12 mouse cellular contexts compared by ENCODE assay signal in the genomic region with DNA sequence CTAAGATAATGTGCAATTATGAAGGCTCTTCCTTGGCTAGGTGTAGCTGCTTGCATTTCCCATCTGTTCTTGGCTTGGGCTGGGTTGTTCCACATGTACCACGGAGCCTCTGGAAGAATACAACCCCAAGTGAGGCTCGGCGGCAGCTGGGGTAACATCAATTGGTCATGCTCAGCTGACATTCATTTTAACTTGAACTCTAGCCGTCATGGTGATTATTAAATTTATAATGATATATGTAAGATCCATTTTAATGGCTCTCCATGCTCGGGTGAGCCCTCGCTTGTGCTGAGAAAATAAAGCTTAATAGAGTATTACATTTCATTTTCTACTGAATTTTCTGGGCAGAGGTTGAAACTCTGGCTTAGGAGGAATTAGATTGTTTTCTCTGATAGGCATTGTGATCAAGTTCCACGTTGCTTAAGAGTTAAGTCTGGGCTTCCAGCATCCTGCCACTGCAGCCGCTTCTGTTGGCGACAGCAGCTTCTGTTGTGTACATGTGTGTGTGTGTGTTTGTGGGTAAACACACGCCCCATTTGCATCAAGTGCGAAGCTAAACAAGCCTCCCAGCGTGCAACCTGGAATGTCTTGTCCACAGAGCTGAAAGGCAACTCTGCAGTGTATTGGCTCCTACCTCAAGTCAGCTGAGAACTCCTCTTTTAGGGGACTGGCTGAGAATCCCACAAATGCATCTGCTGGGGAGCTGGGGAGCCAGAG. TPM values are rescaled to one million over a fixed set of nuclear protein-coding genes. Genes with fewer than 3 reads are reported as not detected.
DNase-seq lines count a peak whose midpoint lies in the region; ATAC-seq and TF ChIP-seq lines count a peak whose summit lies in the region.
"Had no signal": no experiment of that assay in that cellular context is flagged by ENCODE, and none has a peak within 500 bp of the region (broad histone marks: within the 10 kb centered on the region; RNA-seq: fewer than 3 reads in every experiment).

No protein-coding gene starts in this region.

- DNase-seq in embryonic facial prominence, embryonic 10.5 days (ENCODE audit: low spot score), result peak; percentile 50
- DNase-seq in limb, embryonic 14.5 days (ENCODE audit: low spot score), result peak; percentile 55
- no peak for DNase-seq in frontal cortex, adult 2 months (ENCODE audit: extremely low spot score in 1 of 2, low spot score in 1 of 2)
- no peak for DNase-seq in kidney, postnatal 14 days
- DNase-seq: adrenal gland, postnatal 10 days; cerebellum, adult 11-12 months; lung, postnatal 36 days had no signal

- peaks cover 69% of the 10 kb centered on the region for H3K27me3 ChIP-seq in embryonic facial prominence, embryonic 10.5 days (replicated peaks; ENCODE audit: low read depth, poor library complexity, severe bottlenecking)
- H3K27me3 ChIP-seq in embryonic facial prominence, embryonic 15.5 days, result peaks cover 77% of the 10 kb centered on the region
- peaks cover 29% of the 10 kb centered on the region for H3K27me3 ChIP-seq in limb, embryonic 14.5 days (ENCODE audit: control insufficient read depth, insufficient read depth, low read length)
- no peaks in the 10 kb centered on the region for H3K27me3 ChIP-seq in neural tube, embryonic 12.5 days (replicated peaks)

- H3K27ac ChIP-seq in embryonic facial prominence, embryonic 10.5 days (replicated peaks), result no peak overlapping the region
- no peak overlapping the region for H3K27ac ChIP-seq in embryonic facial prominence, embryonic 15.5 days (replicated peaks)
- H3K27ac ChIP-seq in limb, embryonic 14.5 days (replicated peaks; ENCODE audit: low read depth, low read length), result no peak overlapping the region
- H3K27ac ChIP-seq in neural tube, embryonic 12.5 days, result peak overlapping the region; percentile 44
- H3K27ac ChIP-seq: heart, embryonic 15.5 days; liver, embryonic 15.5 days had no signal

- peak; percentile 71; the same call in 1 of the 2 replicates for ATAC-seq in embryonic facial prominence, embryonic 15.5 days (ENCODE audit: insufficient number of reproducible peaks, low FRiP score, low TSS enrichment, low read depth)
- peak; percentile 76 for ATAC-seq in limb, embryonic 14.5 days (ENCODE audit: low FRiP score, low read depth)
- ATAC-seq in neural tube, embryonic 12.5 days (ENCODE audit: low FRiP score, low read depth), result peak; percentile 62
- no peak for ATAC-seq in frontal cortex, adult (ENCODE audit: low TSS enrichment)

- H3K9me3 ChIP-seq in embryonic facial prominence, embryonic 10.5 days, result no peaks in the 10 kb centered on the region
- H3K9me3 ChIP-seq in embryonic facial prominence, embryonic 15.5 days (replicated peaks), result no peaks in the 10 kb centered on the region
- H3K9me3 ChIP-seq in limb, embryonic 14.5 days (ENCODE audit: control insufficient read depth, low read length), result no peaks in the 10 kb centered on the region
- H3K9me3 ChIP-seq in neural tube, embryonic 12.5 days, result no peaks in the 10 kb centered on the region
- H3K9me3 ChIP-seq: heart, embryonic 15.5 days; liver, embryonic 15.5 days had no signal

- 0 out of 2 replicates have a peak overlapping the region, but pooled peaks have one; percentile 6 for H3K4me2 ChIP-seq in embryonic facial prominence, embryonic 15.5 days (replicated peaks)
- H3K4me2 ChIP-seq in limb, embryonic 14.5 days (replicated peaks; ENCODE audit: low read depth, low read length, severe bottlenecking), result no peak overlapping the region
- peak overlapping the region; percentile 51 for H3K4me2 ChIP-seq in neural tube, embryonic 12.5 days (replicated peaks)
- H3K4me2 ChIP-seq: heart, embryonic 15.5 days; liver, embryonic 15.5 days had no signal

- H3K4me1 ChIP-seq in embryonic facial prominence, embryonic 10.5 days, result peaks cover 31% of the 10 kb centered on the region
- H3K4me1 ChIP-seq in embryonic facial prominence, embryonic 15.5 days, result peaks cover 14% of the 10 kb centered on the region
- 0 out of 2 replicates have a peak, but pooled peaks cover 3% of the 10 kb centered on the region for H3K4me1 ChIP-seq in limb, embryonic 14.5 days (ENCODE audit: control insufficient read depth, insufficient read depth, low read length)
- H3K4me1 ChIP-seq in neural tube, embryonic 12.5 days, result peaks cover 79% of the 10 kb centered on the region
- H3K4me1 ChIP-seq: liver, embryonic 15.5 days had no signal

- H3K4me3 ChIP-seq in embryonic facial prominence, embryonic 10.5 days, result no peak overlapping the region; the same call in 1 of the 2 replicates
- no peak overlapping the region for H3K4me3 ChIP-seq in embryonic facial prominence, embryonic 15.5 days (replicated peaks)
- H3K4me3 ChIP-seq in limb, embryonic 14.5 days (replicated peaks; ENCODE audit: low read length), result no peak overlapping the region
- peak overlapping the region; percentile 18; the same call in 1 of the 2 replicates for H3K4me3 ChIP-seq in neural tube, embryonic 12.5 days
- H3K4me3 ChIP-seq: heart, embryonic 15.5 days; liver, embryonic 15.5 days had no signal

- H3K9ac ChIP-seq in embryonic facial prominence, embryonic 15.5 days, result no peak overlapping the region
- no peak overlapping the region for H3K9ac ChIP-seq in limb, embryonic 14.5 days (ENCODE audit: low read depth, low read length, severe bottlenecking)
- no peak overlapping the region for H3K9ac ChIP-seq in neural tube, embryonic 12.5 days
- H3K9ac ChIP-seq: heart, embryonic 15.5 days; liver, embryonic 15.5 days had no signal

- TF ChIP-seq POLR2A in limb, embryonic 14.5 days (IDR thresholded peaks at IDR 0.05; ENCODE audit: borderline replicate concordance, extremely low read depth, insufficient read depth, insufficient read length), result no peak

- 50% methylated on average over 12 of the region's 12 CpGs for WGBS in embryonic facial prominence, embryonic 10.5 days
- WGBS in embryonic facial prominence, embryonic 15.5 days, result 19% methylated on average over 12 of the region's 12 CpGs
- 57% methylated on average over 12 of the region's 12 CpGs for WGBS in limb, embryonic 14.5 days
- WGBS in neural tube, embryonic 12.5 days, result 15% methylated on average over 12 of the region's 12 CpGs

- H3K36me3 ChIP-seq in embryonic facial prominence, embryonic 10.5 days (replicated peaks), result no peaks in the 10 kb centered on the region
- no peaks in the 10 kb centered on the region for H3K36me3 ChIP-seq in embryonic facial prominence, embryonic 15.5 days
- no peaks in the 10 kb centered on the region for H3K36me3 ChIP-seq in limb, embryonic 14.5 days (ENCODE audit: control insufficient read depth, insufficient read depth, low read length)
- H3K36me3 ChIP-seq in neural tube, embryonic 12.5 days, result no peaks in the 10 kb centered on the region
- H3K36me3 ChIP-seq: heart, embryonic 15.5 days; liver, embryonic 15.5 days had no signal

RNA-seq across cellular contexts. Expression of a gene that starts 57.4 kb away (rescaled TPM):
- 11.5 and 13.2 TPM in 2 replicates for polyA plus RNA-seq in embryonic facial prominence, embryonic 10.5 days (2016; fragmentation: Nextera tagmentation; extraction: Ambion mirVana)
- polyA plus RNA-seq in embryonic facial prominence, embryonic 15.5 days (2015; fragmentation: Nextera tagmentation; extraction: Ambion mirVana), result 22.1 and 23.4 TPM in 2 replicates
- 16.8 and 21.1 TPM in 2 replicates for polyA plus RNA-seq in limb, embryonic 14.5 days (2012; rRNA removed)
- 15.8 and 17.7 TPM in 2 replicates for polyA plus RNA-seq in limb, embryonic 14.5 days (2014; fragmentation: Nextera tagmentation; extraction: Ambion mirVana)
- polyA plus RNA-seq in neural tube, embryonic 12.5 days (2016; fragmentation: Nextera tagmentation; extraction: Ambion mirVana), result 25.2 and 28.5 TPM in 2 replicates
- polyA plus RNA-seq in frontal cortex, adult 2 months (2012; rRNA removed), result 48.9 and 49.2 TPM in 2 replicates

Comparison
In these comparisons a context has a peak if more than half of its experiments do, and no peak if none do; other contexts are left out.
1. DNase-seq: peak in embryonic facial prominence, embryonic 10.5 days (single experiment) and limb, embryonic 14.5 days (single experiment); none in frontal cortex, adult 2 months (0 of 2) and kidney, postnatal 14 days (single experiment).